Mouse (Mus musculus): Measurements from ENCODE around the gene Anks1. TPM values are rescaled to one million over a fixed set of nuclear protein-coding genes. Genes with fewer than 3 reads are reported as not detected.
A peak's percentile ranks its signal among the peaks of the same experiment; 100 is the strongest.

Gene Anks1
- polyA plus RNA-seq, 1 experiment from 2014 or later: 8.3 TPM

DNA sequence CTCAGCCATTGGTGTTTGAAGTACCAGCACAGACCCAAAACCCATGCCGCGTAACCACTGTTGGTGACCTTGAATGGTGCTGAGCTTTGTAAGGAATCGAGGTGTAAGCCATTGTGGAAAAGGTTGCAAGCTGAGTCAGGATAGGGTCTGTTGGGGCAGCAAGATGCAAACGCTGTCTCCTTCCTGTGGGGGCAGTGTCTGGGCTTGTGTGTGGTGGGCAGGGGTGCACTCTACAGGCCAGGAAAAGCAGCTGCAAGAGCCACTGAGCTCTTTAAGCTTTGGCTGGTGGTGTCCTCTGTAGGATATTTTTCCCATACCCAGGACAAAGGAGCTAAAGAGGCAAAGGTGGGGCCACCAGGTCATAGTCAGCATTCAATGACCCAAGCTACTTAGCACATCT, 139.3 kb downstream of the Anks1 start:
- TF ChIP-seq CTCF (IDR thresholded peaks at IDR 0.05; ENCODE audit: low read depth) (peak; percentile 96), EP300 (optimal IDR thresholded peaks at IDR 0.05) (no peak)
- Histone ChIP-seq H3K4me3 (ENCODE audit: low read depth, low read length) (no peak overlapping the region), H3K4me2 (replicated peaks; ENCODE audit: low read depth) (no peak overlapping the region), H3K27me3 (ENCODE audit: control insufficient read depth, insufficient read depth, low read length) (no peaks in the 10 kb centered on the region), H3K4me1 (replicated peaks; ENCODE audit: control insufficient read depth, insufficient read depth) (no peaks in the 10 kb centered on the region), H3K9ac (ENCODE audit: low read length) (no peak overlapping the region), H3K36me3 (ENCODE audit: control insufficient read depth, insufficient read depth, low read length) (peaks cover 22% of the 10 kb centered on the region), H3K9me3 (ENCODE audit: control insufficient read depth, low read length) (no peaks in the 10 kb centered on the region), H3K27ac (replicated peaks) (no peak overlapping the region)
- ATAC-seq (ENCODE audit: low FRiP score, low TSS enrichment) (peak; percentile 75), DNase-seq (ENCODE audit: low spot score) (peak; percentile 63)
- WGBS: 39% methylated on average over 4 of the region's 4 CpGs

DNA sequence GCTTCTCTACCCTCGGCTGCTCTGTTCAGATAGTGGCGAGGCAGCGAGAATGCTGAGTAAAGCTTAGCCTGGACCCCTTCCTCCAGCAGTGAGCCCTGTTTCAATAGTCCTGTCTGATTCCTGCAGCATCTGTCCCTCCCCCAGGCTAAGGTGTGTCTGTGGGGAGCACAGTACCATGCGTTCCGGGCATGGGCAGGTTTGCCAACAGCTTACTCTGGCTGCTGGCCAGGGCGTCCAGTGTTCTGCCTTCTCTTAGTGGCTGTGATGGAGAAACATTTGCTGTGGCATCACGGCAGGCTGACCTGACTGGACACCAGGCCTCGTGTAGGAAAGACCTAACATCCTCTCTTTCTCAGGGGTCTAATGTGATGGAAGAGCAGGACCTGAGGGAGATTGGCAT, 141.1 kb downstream of the Anks1 start:
- Histone ChIP-seq H3K27me3 (ENCODE audit: control insufficient read depth, insufficient read depth, low read length) (no peaks in the 10 kb centered on the region), H3K9ac (ENCODE audit: low read length) (no peak overlapping the region), H3K9me3 (ENCODE audit: control insufficient read depth, low read length) (no peaks in the 10 kb centered on the region), H3K27ac (replicated peaks) (no peak overlapping the region), H3K4me2 (replicated peaks; ENCODE audit: low read depth) (no peak overlapping the region), H3K4me1 (replicated peaks; ENCODE audit: control insufficient read depth, insufficient read depth) (no peaks in the 10 kb centered on the region), H3K36me3 (ENCODE audit: control insufficient read depth, insufficient read depth, low read length) (peaks cover 36% of the 10 kb centered on the region), H3K4me3 (ENCODE audit: low read depth, low read length) (no peak overlapping the region)
- 81% methylated on average over 8 of the region's 8 CpGs for WGBS
- ATAC-seq (ENCODE audit: low FRiP score, low TSS enrichment): no peak
- no peak for TF ChIP-seq CTCF (IDR thresholded peaks at IDR 0.05; ENCODE audit: low read depth)
- no peak for TF ChIP-seq EP300 (optimal IDR thresholded peaks at IDR 0.05)
- DNase-seq (ENCODE audit: low spot score): no peak

DNA sequence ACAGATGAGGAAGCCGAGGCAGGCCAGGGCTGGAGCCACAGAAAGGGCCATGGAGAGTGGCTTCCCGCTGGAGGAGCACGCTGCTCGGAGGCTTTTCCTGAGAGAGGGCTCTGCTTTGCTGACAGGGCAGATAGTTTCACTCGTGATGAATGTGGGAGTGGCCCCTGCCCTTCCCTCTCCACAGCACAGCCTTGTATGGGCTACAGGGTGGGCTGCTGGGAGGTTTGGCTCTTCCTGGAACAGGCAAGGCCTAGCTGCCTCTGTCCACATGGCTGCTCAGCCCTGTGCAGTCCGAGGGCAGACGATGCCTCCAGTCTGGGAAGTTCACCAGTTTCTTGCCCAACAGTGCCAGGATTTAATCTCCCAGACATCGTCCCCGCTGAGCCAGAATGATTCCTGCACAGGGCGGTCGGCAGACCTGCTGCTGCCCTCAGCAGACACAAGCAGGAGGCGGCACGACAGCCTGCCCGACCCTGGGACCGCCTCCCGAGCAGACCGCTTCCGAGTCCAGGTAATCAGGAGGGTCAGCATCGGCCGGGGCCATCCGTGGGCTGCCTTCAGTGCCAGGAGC, 143.3 kb downstream of the Anks1 start:
- Histone ChIP-seq H3K9ac (ENCODE audit: low read length) (0 out of 2 replicates have a peak overlapping the region, but pooled peaks have one; percentile 13), H3K4me2 (replicated peaks; ENCODE audit: low read depth) (no peak overlapping the region), H3K36me3 (ENCODE audit: control insufficient read depth, insufficient read depth, low read length) (peaks cover 26% of the 10 kb centered on the region)

DNA sequence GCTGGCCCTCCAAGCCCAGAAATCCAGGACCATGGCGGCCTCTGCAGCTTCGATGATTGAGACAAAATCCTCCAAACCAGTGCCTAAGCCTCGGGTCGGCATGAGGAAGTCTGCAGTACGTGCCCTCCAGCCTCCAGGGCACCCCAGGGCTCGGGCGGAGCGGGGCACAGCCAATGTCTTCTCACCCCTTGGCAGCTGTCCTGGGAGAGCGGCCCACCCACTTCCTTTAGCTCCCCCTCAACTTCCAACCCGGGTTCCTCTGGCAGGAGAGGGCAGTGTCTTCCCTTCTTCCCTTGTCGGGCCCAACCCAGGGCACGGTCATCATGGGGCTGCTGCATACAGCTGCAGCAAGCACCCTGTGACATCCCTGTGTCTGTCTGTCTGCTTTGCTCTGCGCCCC, 149.2 kb downstream of the Anks1 start:
- no peaks in the 10 kb centered on the region for H3K4me1 ChIP-seq (replicated peaks; ENCODE audit: control insufficient read depth, insufficient read depth)
- no peak overlapping the region for H3K27ac ChIP-seq (replicated peaks)
- no peak for DNase-seq (ENCODE audit: low spot score)
- H3K4me2 ChIP-seq (replicated peaks; ENCODE audit: low read depth): no peak overlapping the region
- no peaks in the 10 kb centered on the region for H3K9me3 ChIP-seq (ENCODE audit: control insufficient read depth, low read length)
- TF ChIP-seq EP300 (optimal IDR thresholded peaks at IDR 0.05) (no peak), CTCF (IDR thresholded peaks at IDR 0.05; ENCODE audit: low read depth) (no peak)
- WGBS: 89% methylated on average over 13 of the region's 13 CpGs
- peaks cover 35% of the 10 kb centered on the region for H3K36me3 ChIP-seq (ENCODE audit: control insufficient read depth, insufficient read depth, low read length)
- H3K9ac ChIP-seq (ENCODE audit: low read length): no peak overlapping the region
- H3K27me3 ChIP-seq (ENCODE audit: control insufficient read depth, insufficient read depth, low read length): no peaks in the 10 kb centered on the region
- no peak overlapping the region for H3K4me3 ChIP-seq (ENCODE audit: low read depth, low read length)
- ATAC-seq (ENCODE audit: low FRiP score, low TSS enrichment): no peak

More for the DNA sequence above, 143.3 kb downstream of the Anks1 start:
- Histone ChIP-seq H3K9me3 (ENCODE audit: control insufficient read depth, low read length) (no peaks in the 10 kb centered on the region), H3K4me3 (ENCODE audit: low read depth, low read length) (no peak overlapping the region), H3K4me1 (replicated peaks; ENCODE audit: control insufficient read depth, insufficient read depth) (no peaks in the 10 kb centered on the region), H3K27ac (replicated peaks) (no peak overlapping the region), H3K27me3 (ENCODE audit: control insufficient read depth, insufficient read depth, low read length) (no peaks in the 10 kb centered on the region)
- no peak for TF ChIP-seq CTCF (IDR thresholded peaks at IDR 0.05; ENCODE audit: low read depth)
- no peak for TF ChIP-seq EP300 (optimal IDR thresholded peaks at IDR 0.05)
- 71% methylated on average over 21 of the region's 21 CpGs for WGBS
- DNase-seq (ENCODE audit: low spot score) (no peak), ATAC-seq (ENCODE audit: low FRiP score, low TSS enrichment) (no peak)

DNA sequence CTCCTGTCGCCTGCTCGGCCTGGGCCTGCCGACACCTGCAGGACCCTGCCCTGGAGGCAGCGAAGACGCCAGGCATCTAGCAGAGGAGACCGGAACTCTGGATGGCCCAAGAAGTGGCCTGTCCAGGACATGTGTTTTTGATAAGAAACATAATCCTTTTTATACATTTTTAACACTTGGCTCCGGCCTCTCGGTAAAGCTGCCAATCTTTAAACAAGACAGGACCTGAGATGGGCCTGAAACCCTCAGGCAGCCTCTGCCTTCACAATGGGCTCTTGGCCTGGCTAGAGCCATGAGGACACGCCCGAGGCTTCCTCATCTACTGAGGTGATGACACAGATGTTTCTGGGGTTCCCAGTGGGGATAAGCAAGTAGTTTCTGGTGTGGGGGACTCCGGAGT, 151.6 kb downstream of the Anks1 start:
- Histone ChIP-seq H3K27ac (replicated peaks) (no peak overlapping the region), H3K4me2 (replicated peaks; ENCODE audit: low read depth) (no peak overlapping the region), H3K9ac (ENCODE audit: low read length) (no peak overlapping the region), H3K36me3 (ENCODE audit: control insufficient read depth, insufficient read depth, low read length) (peaks cover 18% of the 10 kb centered on the region; the same call in 1 of the 2 replicates), H3K4me1 (replicated peaks; ENCODE audit: control insufficient read depth, insufficient read depth) (no peaks in the 10 kb centered on the region), H3K27me3 (ENCODE audit: control insufficient read depth, insufficient read depth, low read length) (no peaks in the 10 kb centered on the region), H3K4me3 (ENCODE audit: low read depth, low read length) (no peak overlapping the region), H3K9me3 (ENCODE audit: control insufficient read depth, low read length) (no peaks in the 10 kb centered on the region)
- no peak for DNase-seq (ENCODE audit: low spot score)
- ATAC-seq (ENCODE audit: low FRiP score, low TSS enrichment): no peak
- 83% methylated on average over 11 of the region's 11 CpGs for WGBS
- TF ChIP-seq EP300 (optimal IDR thresholded peaks at IDR 0.05) (no peak), CTCF (IDR thresholded peaks at IDR 0.05; ENCODE audit: low read depth) (no peak)

DNA sequence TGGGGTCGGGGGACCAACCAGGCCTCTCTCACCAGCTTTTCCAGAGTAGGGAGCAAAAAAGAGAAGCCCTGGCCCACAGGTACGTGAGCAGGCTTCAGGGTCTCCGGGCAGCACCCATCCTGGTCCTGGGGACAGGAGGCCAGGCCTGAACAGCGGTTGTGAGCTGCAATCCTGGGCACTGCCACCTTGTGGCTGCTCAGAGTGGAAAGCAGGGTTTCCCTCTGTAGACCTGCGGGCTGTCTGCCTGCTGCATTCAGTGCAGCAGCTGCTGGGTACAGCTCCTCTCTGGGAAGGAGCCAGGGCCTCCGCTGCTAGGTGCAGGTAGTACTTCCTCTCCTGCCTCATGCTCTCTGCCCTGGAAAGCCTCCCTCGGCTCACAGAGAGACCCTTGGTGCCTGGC, 152.4 kb downstream of the Anks1 start:
- ATAC-seq (ENCODE audit: low FRiP score, low TSS enrichment): peak; percentile 53
- H3K27ac ChIP-seq (replicated peaks): peak overlapping the region; percentile 35; the same call in 1 of the 2 replicates

More for the DNA sequence above, 152.4 kb downstream of the Anks1 start:
- H3K36me3 ChIP-seq (ENCODE audit: control insufficient read depth, insufficient read depth, low read length): peaks cover 18% of the 10 kb centered on the region; the same call in 1 of the 2 replicates
- H3K4me1 ChIP-seq (replicated peaks; ENCODE audit: control insufficient read depth, insufficient read depth): no peaks in the 10 kb centered on the region
- peak; percentile 41 for DNase-seq (ENCODE audit: low spot score)
- TF ChIP-seq CTCF (IDR thresholded peaks at IDR 0.05; ENCODE audit: low read depth) (peak; percentile 76), EP300 (optimal IDR thresholded peaks at IDR 0.05) (no peak)
- no peaks in the 10 kb centered on the region for H3K27me3 ChIP-seq (ENCODE audit: control insufficient read depth, insufficient read depth, low read length)
- H3K9ac ChIP-seq (ENCODE audit: low read length): no peak overlapping the region
- WGBS: 45% methylated on average over 7 of the region's 7 CpGs
- no peak overlapping the region for H3K4me3 ChIP-seq (ENCODE audit: low read depth, low read length)
- no peak overlapping the region for H3K4me2 ChIP-seq (replicated peaks; ENCODE audit: low read depth)
- H3K9me3 ChIP-seq (ENCODE audit: control insufficient read depth, low read length): no peaks in the 10 kb centered on the region
